Mouse (Mus musculus): ENCODE data around the gene Kctd19. TPM values are rescaled to one million over a fixed set of nuclear protein-coding genes. Genes with fewer than 3 reads are reported as not detected.

Kctd19 gene
- polyA plus RNA-seq, 1 experiment from 2014 or later, result not detected

DNA sequence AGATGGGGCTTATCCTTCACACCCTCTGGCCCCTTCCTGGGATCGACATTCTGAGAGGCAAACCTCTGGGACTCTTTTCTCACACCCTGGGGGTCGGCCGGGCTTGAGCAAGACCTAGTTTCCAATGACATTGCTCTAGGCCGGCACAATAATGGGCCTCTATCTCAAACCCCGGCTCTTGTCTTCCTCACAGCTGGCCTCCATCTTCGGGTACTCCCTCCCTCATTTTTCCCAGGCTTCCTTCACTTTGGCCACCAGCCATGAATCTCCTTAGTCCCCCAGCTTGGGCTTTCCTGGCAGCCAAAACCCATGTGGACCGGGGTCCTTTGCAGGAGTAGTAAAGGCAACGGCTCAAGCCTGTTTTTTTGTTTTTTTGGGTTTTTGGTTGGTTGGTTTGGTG is 71.9 kb downstream of the Kctd19 start:
- H3K9me3 ChIP-seq (ENCODE audit: control insufficient read depth, low read length), result no peaks in the 10 kb centered on the region
- no peaks in the 10 kb centered on the region for H3K27me3 ChIP-seq (ENCODE audit: control insufficient read depth, insufficient read depth, low read length)
- no peak overlapping the region for H3K27ac ChIP-seq (ENCODE audit: low read depth, low read length)
- 53% methylated on average over 8 of the region's 8 CpGs for WGBS
- 0 out of 2 replicates have a peak, but pooled peaks cover 2% of the 10 kb centered on the region for H3K4me1 ChIP-seq (replicated peaks; ENCODE audit: control insufficient read depth, insufficient read depth, low read length)
- DNase-seq (ENCODE audit: low spot score) (peak; percentile 15), ATAC-seq (replicated peaks; ENCODE audit: low FRiP score) (no peak)
- no peak overlapping the region for H3K4me3 ChIP-seq (ENCODE audit: low read depth, low read length)
- no peak overlapping the region for H3K9ac ChIP-seq (ENCODE audit: low read length)
- no peaks in the 10 kb centered on the region for H3K36me3 ChIP-seq (ENCODE audit: control insufficient read depth, insufficient read depth, low read length)
- no peak overlapping the region for H3K4me2 ChIP-seq (ENCODE audit: low read depth, low read length, severe bottlenecking)

- no peak for ATAC-seq (replicated peaks; ENCODE audit: low FRiP score)
- Histone ChIP-seq H3K27ac (ENCODE audit: low read depth, low read length) (no peak overlapping the region), H3K4me1 (replicated peaks; ENCODE audit: control insufficient read depth, insufficient read depth, low read length) (no peaks in the 10 kb centered on the region), H3K9ac (ENCODE audit: low read length) (no peak overlapping the region), H3K4me3 (ENCODE audit: low read depth, low read length) (no peak overlapping the region), H3K27me3 (ENCODE audit: control insufficient read depth, insufficient read depth, low read length) (no peaks in the 10 kb centered on the region), H3K9me3 (ENCODE audit: control insufficient read depth, low read length) (no peaks in the 10 kb centered on the region), H3K4me2 (ENCODE audit: low read depth, low read length, severe bottlenecking) (no peak overlapping the region), H3K36me3 (ENCODE audit: control insufficient read depth, insufficient read depth, low read length) (no peaks in the 10 kb centered on the region)
- DNase-seq (ENCODE audit: low spot score), result peak; percentile 40
- 81% methylated on average over 6 of the region's 6 CpGs for WGBS
Measured at GRCm38 (mm10) chr8:105339886-105340635, 73.2 kb downstream of the Kctd19 start.

GRCm38 (mm10) chr8:105338992-105339391 is 74.3 kb downstream of the Kctd19 start:
- WGBS, result 68% methylated on average over 4 of the region's 4 CpGs
- no peak overlapping the region for H3K9ac ChIP-seq (ENCODE audit: low read length)
- H3K36me3 ChIP-seq (ENCODE audit: control insufficient read depth, insufficient read depth, low read length), result no peaks in the 10 kb centered on the region

DNA sequence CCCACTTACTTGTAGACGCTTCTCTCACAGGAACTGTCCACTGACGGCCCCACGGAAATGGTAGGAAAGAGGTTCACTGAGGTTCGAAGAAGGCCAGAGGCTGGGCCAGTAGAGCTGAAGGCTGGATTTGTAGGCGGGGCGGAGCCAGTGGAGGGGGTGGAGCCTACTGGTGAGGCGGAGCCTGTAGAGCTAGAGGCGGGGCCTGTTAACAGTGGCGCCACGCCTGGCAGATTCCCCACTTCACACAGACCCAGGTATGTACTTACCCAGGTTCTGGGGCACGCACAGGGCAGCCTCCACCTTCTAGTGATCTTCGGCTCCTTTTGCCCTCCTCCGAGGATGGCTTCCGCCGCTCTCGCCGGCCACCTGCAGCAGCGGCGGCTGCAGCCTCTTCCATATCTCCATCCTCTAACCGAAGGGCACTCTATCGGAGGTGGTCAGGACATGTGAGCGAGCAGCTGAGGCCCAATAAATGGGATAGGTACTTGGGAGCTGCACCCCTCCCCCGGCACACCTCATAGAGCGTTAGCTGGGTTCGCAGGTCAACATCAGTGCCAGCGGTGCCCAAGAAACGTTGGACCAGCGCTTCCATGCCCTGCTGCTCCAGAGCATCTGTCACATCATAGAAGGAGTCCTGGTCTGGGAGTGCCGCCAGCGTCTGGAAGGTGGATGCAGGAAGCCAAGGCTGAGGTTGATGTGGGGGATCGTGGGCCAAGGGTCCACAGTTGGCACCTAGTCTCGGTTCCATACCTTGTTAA is 76.8 kb downstream of the Kctd19 start:
- Histone ChIP-seq H3K9ac (ENCODE audit: low read length) (no peak overlapping the region), H3K36me3 (ENCODE audit: control insufficient read depth, insufficient read depth, low read length) (peaks cover 2% of the 10 kb centered on the region; the same call in 1 of the 2 replicates), H3K4me1 (replicated peaks; ENCODE audit: control insufficient read depth, insufficient read depth, low read length) (no peaks in the 10 kb centered on the region), H3K4me2 (ENCODE audit: low read depth, low read length, severe bottlenecking) (no peak overlapping the region), H3K27me3 (ENCODE audit: control insufficient read depth, insufficient read depth, low read length) (no peaks in the 10 kb centered on the region), H3K4me3 (ENCODE audit: low read depth, low read length) (no peak overlapping the region), H3K9me3 (ENCODE audit: control insufficient read depth, low read length) (no peaks in the 10 kb centered on the region), H3K27ac (ENCODE audit: low read depth, low read length) (no peak overlapping the region)
- WGBS, result 44% methylated on average over 32 of the region's 32 CpGs
- ATAC-seq (replicated peaks; ENCODE audit: low FRiP score) (0 out of 2 replicates have a peak, but pooled peaks have one; percentile 37), DNase-seq (ENCODE audit: low spot score) (peak; percentile 54)

More at GRCm38 (mm10) chr8:105338992-105339391, 74.3 kb downstream of the Kctd19 start:
- Histone ChIP-seq H3K9me3 (ENCODE audit: control insufficient read depth, low read length) (no peaks in the 10 kb centered on the region), H3K27me3 (ENCODE audit: control insufficient read depth, insufficient read depth, low read length) (no peaks in the 10 kb centered on the region), H3K4me1 (replicated peaks; ENCODE audit: control insufficient read depth, insufficient read depth, low read length) (no peaks in the 10 kb centered on the region), H3K4me3 (ENCODE audit: low read depth, low read length) (no peak overlapping the region), H3K27ac (ENCODE audit: low read depth, low read length) (no peak overlapping the region), H3K4me2 (ENCODE audit: low read depth, low read length, severe bottlenecking) (no peak overlapping the region)
- no peak for ATAC-seq (replicated peaks; ENCODE audit: low FRiP score)
- peak; percentile 34 for DNase-seq (ENCODE audit: low spot score)

Other genes with a start within 250 kb of the Kctd19 start
- 63.3 and 67.9 TPM in 2 replicates for gene Cbfb, start 242.8 kb downstream of the Kctd19 start, polyA plus RNA-seq (2014; fragmentation: Nextera tagmentation; extraction: Ambion mirVana)
- 26.3 and 29.7 TPM in 2 replicates for gene D230025D16Rik, start 188.4 kb downstream of the Kctd19 start, polyA plus RNA-seq (2014; fragmentation: Nextera tagmentation; extraction: Ambion mirVana)
- gene B3gnt9, start 158.3 kb downstream of the Kctd19 start, polyA plus RNA-seq (2014; fragmentation: Nextera tagmentation; extraction: Ambion mirVana), result 2.9 and 4.3 TPM in 2 replicates
- gene Tradd, start 148.9 kb downstream of the Kctd19 start, polyA plus RNA-seq (2014; fragmentation: Nextera tagmentation; extraction: Ambion mirVana), result 12.0 and 12.5 TPM in 2 replicates
- gene Fbxl8, start 148.9 kb downstream of the Kctd19 start, polyA plus RNA-seq (2014; fragmentation: Nextera tagmentation; extraction: Ambion mirVana), result 0.53 and 0.69 TPM in 2 replicates
- gene Hsf4, start 143.7 kb downstream of the Kctd19 start, polyA plus RNA-seq (2014; fragmentation: Nextera tagmentation; extraction: Ambion mirVana), result not detected in 2 replicates
- gene Nol3, start 137.4 kb downstream of the Kctd19 start, polyA plus RNA-seq (2014; fragmentation: Nextera tagmentation; extraction: Ambion mirVana), result 1.6 and 2.1 TPM in 2 replicates
- gene 4931428F04Rik, start 123.6 kb downstream of the Kctd19 start, polyA plus RNA-seq (2014; fragmentation: Nextera tagmentation; extraction: Ambion mirVana), result 23.4 and 30.3 TPM in 2 replicates
- gene Exoc3l, start 117.4 kb downstream of the Kctd19 start, polyA plus RNA-seq (2014; fragmentation: Nextera tagmentation; extraction: Ambion mirVana), result 10.3 TPM in 2 replicates
- 122 and 135 TPM in 2 replicates for gene E2f4, start 115.8 kb downstream of the Kctd19 start, polyA plus RNA-seq (2014; fragmentation: Nextera tagmentation; extraction: Ambion mirVana)
- gene Elmo3, start 107.9 kb downstream of the Kctd19 start, polyA plus RNA-seq (2014; fragmentation: Nextera tagmentation; extraction: Ambion mirVana), result 2.4 and 2.6 TPM in 2 replicates
- 2.0 TPM in 2 replicates for gene Lrrc29, start 87.2 kb downstream of the Kctd19 start, polyA plus RNA-seq (2014; fragmentation: Nextera tagmentation; extraction: Ambion mirVana)
- gene Tmem208, start 87.1 kb downstream of the Kctd19 start, polyA plus RNA-seq (2014; fragmentation: Nextera tagmentation; extraction: Ambion mirVana), result 80.7 and 85.0 TPM in 2 replicates
- 2.2 and 2.5 TPM in 2 replicates for gene Fhod1, start 65.5 kb downstream of the Kctd19 start, polyA plus RNA-seq (2014; fragmentation: Nextera tagmentation; extraction: Ambion mirVana)
- 5.8 and 7.7 TPM in 2 replicates for gene Slc9a5, start 64.7 kb downstream of the Kctd19 start, polyA plus RNA-seq (2014; fragmentation: Nextera tagmentation; extraction: Ambion mirVana)
- 1.3 and 1.5 TPM in 2 replicates for gene Plekhg4, start 40.2 kb downstream of the Kctd19 start, polyA plus RNA-seq (2014; fragmentation: Nextera tagmentation; extraction: Ambion mirVana)
- gene Lrrc36, start 69 bp upstream of the Kctd19 start, polyA plus RNA-seq (2014; fragmentation: Nextera tagmentation; extraction: Ambion mirVana), result 1.2 and 1.4 TPM in 2 replicates
- 36.1 and 37.7 TPM in 2 replicates for gene Tppp3, start 58.0 kb upstream of the Kctd19 start, polyA plus RNA-seq (2014; fragmentation: Nextera tagmentation; extraction: Ambion mirVana)
- gene Zdhhc1, start 83.4 kb upstream of the Kctd19 start, polyA plus RNA-seq (2014; fragmentation: Nextera tagmentation; extraction: Ambion mirVana), result 20.2 and 24.6 TPM in 2 replicates
- 13.5 and 13.6 TPM in 2 replicates for gene Hsd11b2, start 105.3 kb upstream of the Kctd19 start, polyA plus RNA-seq (2014; fragmentation: Nextera tagmentation; extraction: Ambion mirVana)
- 99.2 and 108 TPM in 2 replicates for gene Atp6v0d1, start 152.5 kb upstream of the Kctd19 start, polyA plus RNA-seq (2014; fragmentation: Nextera tagmentation; extraction: Ambion mirVana)
- 18.2 and 18.9 TPM in 2 replicates for gene Ripor1, start 191.8 kb upstream of the Kctd19 start, polyA plus RNA-seq (2014; fragmentation: Nextera tagmentation; extraction: Ambion mirVana)
- gene Ctcf, start 223.1 kb upstream of the Kctd19 start, polyA plus RNA-seq (2014; fragmentation: Nextera tagmentation; extraction: Ambion mirVana), result 134 and 145 TPM in 2 replicates
- gene Agrp, start 223.9 kb upstream of the Kctd19 start, polyA plus RNA-seq (2014; fragmentation: Nextera tagmentation; extraction: Ambion mirVana), result 0.49 and 1.6 TPM in 2 replicates